Mouse (Mus musculus): ENCODE measurements around the gene Olfr38. TPM values are rescaled to one million over a fixed set of nuclear protein-coding genes. Genes with fewer than 3 reads are reported as not detected.

Gene Olfr38
- total RNA-seq (2021), result not detected
- long read RNA-seq, experiment 1, result 0 reads
- long read RNA-seq, experiment 2, result 0 reads

DNA sequence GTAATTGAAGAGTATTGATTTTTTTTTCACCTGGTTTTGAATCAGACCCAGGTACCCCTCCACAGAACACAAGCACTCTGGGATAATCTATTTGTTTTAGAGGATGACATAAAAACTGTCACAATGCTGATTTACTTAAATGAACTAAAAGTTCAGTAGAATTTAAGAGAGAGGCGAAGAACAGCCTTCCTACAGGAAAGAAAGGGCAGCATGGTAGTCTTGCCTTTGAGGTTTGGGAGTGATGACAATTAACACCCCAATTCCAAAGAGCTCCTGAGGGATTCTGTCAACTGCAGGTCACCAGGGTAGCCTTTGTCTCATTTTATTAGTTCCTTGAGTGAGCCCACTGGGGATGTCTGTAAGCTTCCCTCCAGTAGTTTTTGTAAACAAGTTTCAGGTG is at the start of gene Olfr38:
Gene Olfr38 (plus strand): TSS at position 301 of the 400 bp plus-strand sequence.
- no peak for DNase-seq

- DNase-seq, result peak; percentile 79
Measured at GRCm38 (mm10) chr6:42709291-42710211, 46.7 kb upstream of the Olfr38 start, which contains the start of gene Tcaf1. Tcaf1 (minus strand) TSS chr6:42710088.

DNA sequence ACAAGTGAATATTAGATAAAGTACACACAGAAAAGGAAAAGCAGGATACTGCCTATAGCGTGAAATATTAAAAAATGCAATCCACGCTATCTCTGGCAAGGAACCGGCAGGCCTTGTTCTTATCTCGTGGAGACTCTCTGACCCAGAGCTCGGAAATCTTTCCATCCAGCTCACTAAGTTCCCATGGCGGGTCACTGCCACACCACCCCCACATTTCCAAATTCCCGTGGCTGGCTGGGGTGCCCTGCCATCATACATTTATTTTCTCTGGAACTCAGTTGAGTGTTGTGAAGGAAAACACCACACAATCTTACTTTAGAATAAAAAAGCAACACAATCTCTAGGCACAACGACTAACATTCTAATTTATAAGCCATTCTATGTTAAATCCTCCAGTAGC is 41.5 kb upstream of the Olfr38 start:
- no peak for DNase-seq

DNA sequence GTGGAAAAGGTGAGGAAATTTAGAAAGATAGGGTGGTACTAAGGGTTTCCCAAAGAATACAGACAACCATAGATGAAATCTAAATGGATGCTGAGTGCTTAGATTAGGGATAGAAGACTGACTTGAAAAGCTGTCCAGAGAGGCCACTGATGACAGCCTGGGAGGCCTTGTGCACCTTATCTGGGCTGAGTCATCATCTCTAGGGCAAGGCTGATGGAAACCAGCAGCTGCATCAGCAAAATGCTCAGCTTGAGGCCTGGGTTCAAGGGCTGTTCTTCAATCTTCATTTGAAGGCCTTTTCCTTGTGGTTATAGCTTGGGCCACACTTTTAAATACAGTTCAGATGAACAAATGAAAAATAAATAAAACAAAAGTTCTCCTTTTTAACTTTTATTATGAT is 38.2 kb upstream of the Olfr38 start:
- no peak for DNase-seq

- DNase-seq, result no peak
Measured at GRCm38 (mm10) chr6:42739071-42739470, 17.1 kb upstream of the Olfr38 start, which contains the start of gene Olfr453. Olfr453 (plus strand) TSS chr6:42739371.

- no peak for DNase-seq
Measured at GRCm38 (mm10) chr6:42742303-42742702, 13.9 kb upstream of the Olfr38 start.

GRCm38 (mm10) chr6:42747846-42748245 is 8.4 kb upstream of the Olfr38 start:
- DNase-seq, result no peak

DNA sequence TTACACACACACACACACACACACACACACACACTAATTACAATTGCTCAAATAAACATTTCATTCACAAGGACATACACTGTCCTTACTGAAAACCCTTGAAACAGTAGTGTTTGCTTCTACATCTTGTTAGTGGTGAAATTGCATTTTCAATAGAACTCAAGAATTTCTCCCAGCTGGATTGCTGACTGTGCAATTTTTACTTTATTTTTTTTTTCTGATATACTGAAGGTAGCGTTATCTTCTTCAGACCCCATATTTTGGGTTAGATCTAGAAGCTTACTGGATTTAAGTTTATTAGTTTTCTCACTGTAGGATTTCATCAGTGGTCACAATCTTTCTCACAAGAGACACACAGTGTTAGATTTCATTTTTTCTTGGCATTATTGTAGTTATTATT is 20.9 kb downstream of the Olfr38 start:
- DNase-seq, result no peak

DNA sequence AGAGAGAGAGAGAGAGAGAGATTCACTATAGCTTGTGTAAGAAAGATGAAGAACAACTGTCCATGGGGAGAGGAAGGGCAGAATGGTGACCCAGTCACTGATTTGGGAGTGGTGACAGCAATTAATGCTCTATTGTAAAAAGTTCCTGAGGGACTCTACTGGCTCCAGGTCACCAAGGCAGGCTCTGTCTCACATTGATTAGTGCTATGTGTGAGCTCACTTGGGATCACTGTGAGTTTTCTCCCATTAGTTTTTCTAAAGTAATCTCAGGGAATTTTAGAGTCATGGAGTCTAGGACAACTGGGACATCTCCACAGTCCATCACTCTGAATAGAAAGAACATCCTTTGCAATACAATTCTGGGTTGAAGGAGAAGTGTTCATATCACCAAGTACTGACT is 28.6 kb downstream of the Olfr38 start, which contains the start of gene Olfr452:
Gene Olfr452 (plus strand): TSS at position 301 of the 400 bp plus-strand sequence.
- no peak for DNase-seq

GRCm38 (mm10) chr6:42790247-42790948 is 34.2 kb downstream of the Olfr38 start:
- DNase-seq, result no peak

- no peak for DNase-seq
Measured at GRCm38 (mm10) chr6:42790949-42791556, 34.8 kb downstream of the Olfr38 start.

DNA sequence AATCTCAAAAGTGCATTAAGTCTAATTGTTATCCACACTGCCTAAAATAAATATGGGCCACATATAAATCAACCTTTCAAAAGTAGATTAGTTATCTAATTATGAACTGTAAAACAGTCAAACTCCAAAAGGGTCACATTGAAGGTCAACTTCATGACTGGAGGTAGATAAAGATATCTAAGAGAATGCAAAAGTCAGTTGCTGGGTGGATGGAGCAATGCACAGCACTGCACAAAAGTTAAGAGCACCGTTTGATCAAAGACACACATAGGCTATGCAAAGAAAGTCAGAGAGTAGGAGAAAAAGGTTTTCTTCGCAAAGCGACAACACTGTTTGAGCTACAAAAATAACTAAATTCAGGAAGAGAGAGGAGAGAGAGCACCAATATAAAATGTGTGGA is 38.8 kb downstream of the Olfr38 start:
- DNase-seq, result no peak

DNA sequence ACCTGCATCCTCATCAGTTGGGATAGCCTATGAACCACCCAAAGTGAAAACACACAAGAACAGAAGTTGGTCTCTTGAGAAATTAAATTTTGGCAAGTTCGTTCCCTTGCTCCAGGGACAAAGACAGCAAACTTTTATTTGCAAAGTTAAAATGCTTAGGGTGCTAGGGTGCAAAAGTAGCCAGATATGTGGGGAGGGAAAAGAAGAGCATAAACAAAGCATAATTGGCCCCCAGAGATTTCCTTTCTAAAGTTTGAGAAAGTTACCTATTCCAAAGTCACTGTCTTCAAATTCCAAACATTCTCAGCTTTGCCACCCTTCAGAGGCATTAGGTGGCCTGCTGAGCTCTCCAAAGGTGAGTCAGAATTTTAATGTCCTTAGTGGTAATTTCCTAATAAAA is 55.4 kb downstream of the Olfr38 start, which contains the start of gene Olfr450:
Gene Olfr450 (plus strand): TSS at position 301 of the 400 bp plus-strand sequence.
- DNase-seq, result no peak

Other genes starting within 250 kb of the Olfr38 start
- not detected for gene Olfr455, start 208.8 kb upstream of the Olfr38 start, total RNA-seq (2021)
- not detected for gene Tcaf3, start 158.7 kb upstream of the Olfr38 start, total RNA-seq (2021)
- 1 to 10 TPM; 2.4 to 4.3 TPM for gene Tcaf2, start 111.2 kb upstream of the Olfr38 start, total RNA-seq (2021)
- 10 to 100 TPM in 1 of 2 experiments, 1 to 10 TPM in 1; 9.0 to 12.9 TPM for gene Tcaf1, start 46.3 kb upstream of the Olfr38 start, total RNA-seq (2021)
- gene Olfr453, start 17.0 kb upstream of the Olfr38 start, total RNA-seq (2021), result not detected
- not detected for gene Olfr452, start 28.7 kb downstream of the Olfr38 start, total RNA-seq (2021)
- not detected for gene Olfr450, start 55.5 kb downstream of the Olfr38 start, total RNA-seq (2021)
- not detected for gene Olfr449, start 78.0 kb downstream of the Olfr38 start, total RNA-seq (2021)
- gene Olfr448, start 134.0 kb downstream of the Olfr38 start, total RNA-seq (2021), result not detected
- gene Olfr447, start 152.5 kb downstream of the Olfr38 start, total RNA-seq (2021), result not detected
- gene Olfr446, start 165.0 kb downstream of the Olfr38 start, total RNA-seq (2021), result not detected
- gene Olfr444, start 192.7 kb downstream of the Olfr38 start, total RNA-seq (2021), result not detected

All from gastrocnemius, postnatal 25 days (tissue).